Mouse (Mus musculus) thymus, postnatal 0 days (tissue): ENCODE results near the gene Tvp23a. TPM values are rescaled to one million over a fixed set of nuclear protein-coding genes. Genes with fewer than 3 reads are reported as not detected.

Experiments used
- DNase-seq: peaks from one replicate; pipeline ENCODE4 v3.0.0-alpha.2; 2015; ENCODE audit warnings: low spot score
- polyA plus RNA-seq: library from polyadenylated mRNA; unstranded; fragments of >200 nt; fragmentation: Nextera tagmentation; extraction: Ambion mirVana; gene quantifications from 2 replicates; pipeline ENCODE4 v1.2.1, GENCODE M21; 2015

The Tvp23a gene
- polyA plus RNA-seq, 1 experiment from 2014 or later: 3.6 TPM

DNA sequence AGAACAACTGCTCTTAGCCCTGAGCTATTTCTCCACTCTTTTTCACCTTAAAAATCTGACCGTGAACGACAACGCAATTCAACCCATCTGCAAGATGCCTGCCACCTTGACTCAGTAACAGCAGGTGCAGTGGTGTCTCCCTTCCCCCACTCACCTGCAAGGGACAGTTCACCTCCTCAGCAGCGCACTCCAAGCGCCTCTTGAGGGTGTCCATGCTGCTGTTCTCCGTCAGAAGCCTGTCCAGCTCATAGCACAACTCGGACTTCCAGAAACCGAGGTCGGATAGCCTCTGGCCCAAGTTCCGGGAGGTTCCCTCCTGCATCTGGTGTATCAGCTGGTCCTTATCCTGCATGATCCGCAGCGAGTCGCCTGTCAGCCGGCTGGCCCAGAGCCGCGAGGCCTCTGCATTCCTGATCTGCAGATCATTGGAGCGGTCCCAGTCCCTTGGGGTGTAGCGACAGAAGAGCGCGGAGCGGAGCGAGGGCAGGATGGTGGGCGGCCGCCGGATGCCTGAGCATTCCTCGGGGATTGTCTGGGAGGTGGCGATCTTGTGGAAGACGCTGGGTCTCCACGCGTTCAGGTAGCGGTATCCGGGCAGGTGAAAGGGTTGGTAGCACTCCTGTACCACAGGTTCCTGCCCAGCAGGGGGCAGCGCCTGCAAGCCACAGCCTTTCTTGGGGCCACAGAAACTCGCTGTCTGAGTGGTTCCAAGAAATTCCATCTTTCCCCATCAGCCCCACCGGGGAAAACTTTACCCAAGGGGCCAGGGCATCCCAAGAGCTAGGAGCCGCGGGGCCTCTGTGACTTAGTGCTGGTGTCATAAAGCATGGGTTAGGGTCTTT, 52.2 kb downstream of the Tvp23a start, which contains the start of gene Tekt5:
Gene Tekt5 (minus strand): TSS at position 792 of the 842 bp plus-strand sequence.
- peak; percentile 31 for DNase-seq

- peak; percentile 52 for DNase-seq
These were observed 54.6 kb downstream of the Tvp23a start for GRCm38 (mm10) chr16:10392587-10392986.

GRCm38 (mm10) chr16:10388634-10389365, 58.4 kb downstream of the Tvp23a start:
- no peak for DNase-seq

- DNase-seq: no peak
These were observed 61.9 kb downstream of the Tvp23a start for GRCm38 (mm10) chr16:10385261-10385660.

GRCm38 (mm10) chr16:10384544-10384943, 62.6 kb downstream of the Tvp23a start:
- DNase-seq: no peak

GRCm38 (mm10) chr16:10384060-10384497, 63.1 kb downstream of the Tvp23a start:
- DNase-seq: peak; percentile 56

DNA sequence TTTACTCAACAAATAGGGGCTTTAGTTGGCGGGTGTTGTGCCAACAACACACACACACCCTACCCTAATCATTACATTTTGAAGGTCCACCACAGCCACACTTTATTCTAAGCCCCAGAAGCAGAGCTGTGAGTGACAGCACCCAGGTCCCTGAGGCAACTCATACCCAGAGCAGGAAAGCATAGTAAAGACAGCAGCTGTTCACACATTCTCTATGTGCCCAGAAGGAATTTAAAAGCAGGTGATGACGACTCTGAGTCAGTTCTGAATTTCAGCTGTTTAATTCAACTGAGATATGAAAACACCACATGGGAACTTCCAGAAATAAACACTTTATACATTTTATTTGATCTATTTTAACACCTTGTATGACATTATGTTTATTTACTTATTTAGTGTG, 67.6 kb downstream of the Tvp23a start:
- no peak for DNase-seq

DNA sequence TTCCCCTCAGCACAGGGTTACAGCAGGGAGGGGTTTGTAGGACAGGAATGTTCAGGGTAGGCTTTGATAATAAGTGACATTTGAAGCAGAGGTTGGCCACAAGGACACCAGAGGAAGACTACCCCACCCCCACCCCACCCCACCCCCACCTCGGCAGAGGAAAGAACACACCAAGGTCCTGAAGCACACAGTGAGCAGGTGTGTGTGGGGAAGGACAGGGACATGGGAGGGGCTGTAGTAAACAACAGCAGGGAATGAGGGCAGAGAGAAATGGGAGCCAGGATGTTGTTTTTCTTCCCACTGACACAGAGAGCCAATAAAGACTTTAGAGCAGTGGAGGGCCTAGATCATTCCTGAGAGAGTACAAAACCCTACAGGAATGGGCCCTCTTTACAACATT, 69.9 kb downstream of the Tvp23a start:
- DNase-seq: no peak

- DNase-seq: no peak
These were observed 72.7 kb downstream of the Tvp23a start for GRCm38 (mm10) chr16:10374254-10375011.

- DNase-seq: no peak
These were observed 74.8 kb downstream of the Tvp23a start for GRCm38 (mm10) chr16:10372372-10372771.

Other genes with a start within 250 kb of the Tvp23a start
- gene Emp2, start 133.4 kb downstream of the Tvp23a start, polyA plus RNA-seq: 5.1 and 5.3 TPM in 2 replicates
- gene Tekt5, start 51.9 kb downstream of the Tvp23a start, polyA plus RNA-seq: 1.3 and 1.6 TPM in 2 replicates
- gene Nubp1, start 35.4 kb downstream of the Tvp23a start, polyA plus RNA-seq: 87.5 and 87.9 TPM in 2 replicates
- gene Ciita, start 32.7 kb upstream of the Tvp23a start, polyA plus RNA-seq: 21.1 and 22.6 TPM in 2 replicates
- gene Dexi, start 95.7 kb upstream of the Tvp23a start, polyA plus RNA-seq: 27.0 and 35.2 TPM in 2 replicates
- gene Clec16a, start 98.0 kb upstream of the Tvp23a start, polyA plus RNA-seq: 38.5 and 50.7 TPM in 2 replicates